In genomic region chrX:139247294-139247693, GRCm38 (mm10) we compare ENCODE assay signal across 8 mouse cellular contexts. TPM values are rescaled to one million over a fixed set of nuclear protein-coding genes. Genes with fewer than 3 reads are reported as not detected.
A peak's percentile ranks its signal among the peaks of the same experiment; 100 is the strongest.
DNase-seq lines count a peak whose midpoint lies in the region; ATAC-seq and TF ChIP-seq lines count a peak whose summit lies in the region.
"Had no signal": no experiment of that assay in that cellular context is flagged by ENCODE, and none has a peak within 500 bp of the region (broad histone marks: within the 10 kb centered on the region; RNA-seq: fewer than 3 reads in every experiment).

No protein-coding gene starts in this region.

- no peaks in the 10 kb centered on the region for H3K4me1 ChIP-seq in kidney, adult 2 months (ENCODE audit: control insufficient read depth, insufficient read depth, low read length)
- H3K4me1 ChIP-seq: intestine, embryonic 15.5 days had no signal

- peak; percentile 1 for DNase-seq in kidney, adult 2 months
- DNase-seq in kidney, adult 11 months, result no peak
- DNase-seq in 3T3-L1 (ENCODE audit: low read depth, low spot score), result peak; percentile 37
- peak; percentile 25 for DNase-seq in A20 (ENCODE audit: low read depth, low spot score)
- no peak for DNase-seq in ovary, adult 18-20 months (ENCODE audit: low spot score)
- DNase-seq in spleen, adult 18-20 months, result no peak

- WGBS in kidney, adult 2 months, result 77% methylated on average over 3 of the region's 3 CpGs

- TF ChIP-seq CTCF in kidney, adult 2 months (conservative IDR thresholded peaks at IDR 0.05; ENCODE audit: insufficient read depth, insufficient read length, low read depth, low read length), result 0 out of 2 replicates have a peak, but pooled peaks have one; percentile 17

- 0 out of 2 replicates have a peak, but pooled peaks have one; percentile 39 for ATAC-seq in common myeloid progenitor, adult 5-6 weeks (replicated peaks; ENCODE audit: low read depth, poor library complexity, severe bottlenecking)
- ATAC-seq: intestine, embryonic 15.5 days had no signal

- H3K27me3 ChIP-seq in kidney, adult 2 months (replicated peaks; ENCODE audit: control insufficient read depth, insufficient read depth, low read length), result no peaks in the 10 kb centered on the region
- H3K27me3 ChIP-seq: intestine, embryonic 15.5 days had no signal

- no peaks in the 10 kb centered on the region for H3K36me3 ChIP-seq in kidney, adult 2 months (ENCODE audit: control insufficient read depth, insufficient read depth, low read length)
- H3K36me3 ChIP-seq: intestine, embryonic 15.5 days had no signal

- no peak overlapping the region for H3K27ac ChIP-seq in kidney, adult 2 months (ENCODE audit: insufficient read depth, low read depth, low read length)
- H3K27ac ChIP-seq: intestine, embryonic 15.5 days had no signal

- TF ChIP-seq POLR2A in kidney, adult 2 months (IDR thresholded peaks at IDR 0.05; ENCODE audit: low read depth, low read length), result no peak

- no peak overlapping the region for H3K4me3 ChIP-seq in kidney, adult 2 months (ENCODE audit: insufficient read depth, low read depth, low read length)
- H3K4me3 ChIP-seq: intestine, embryonic 15.5 days had no signal

RNA-seq across cellular contexts. Expression of gene Mum1l1, which starts 37.5 kb away (rescaled TPM):
- polyA plus RNA-seq in kidney, adult 2 months (2012; rRNA removed), result 0.76 and 1.2 TPM in 2 replicates
- total RNA-seq in common myeloid progenitor, adult 5-6 weeks (2017), result 1.4 TPM in 1 of 2 replicates, not detected in the other

Comparison
In these comparisons a context has a peak if more than half of its experiments do, and no peak if none do; other contexts are left out.
1. DNase-seq: peak in kidney, adult 2 months (single experiment), 3T3-L1 (single experiment) and A20 (single experiment); none in kidney, adult 11 months (single experiment), ovary, adult 18-20 months (single experiment) and spleen, adult 18-20 months (0 of 2).